Mouse (Mus musculus) thymus, adult 2 months (tissue): Measurements from ENCODE around the gene Kif16b. TPM values are rescaled to one million over a fixed set of nuclear protein-coding genes. Genes with fewer than 3 reads are reported as not detected.

Experiments used
- DNase-seq: peaks from one replicate; pipeline ENCODE4 v3.0.0; 2021
- H3K27ac ChIP-seq: fragments of 200-500 bp; 2 replicates; pipeline ENCODE4 v1.5.1; 2012; ENCODE audit warnings: low read length, control low read depth; ENCODE audit not compliant: control insufficient read depth, insufficient read depth
- H3K27me3 ChIP-seq: fragments of 200-500 bp; 2 replicates; pipeline ENCODE4 v1.6.1; 2012; ENCODE audit warnings: mild to moderate bottlenecking, low read length, moderate library complexity, mixed read lengths; ENCODE audit not compliant: control insufficient read depth, insufficient read depth
- H3K36me3 ChIP-seq: fragments of 200-500 bp; 2 replicates; pipeline ENCODE4 v1.6.1; 2012; ENCODE audit warnings: mild to moderate bottlenecking, low read length, moderate library complexity; ENCODE audit not compliant: control insufficient read depth, insufficient read depth
- H3K4me1 ChIP-seq: fragments of 200-500 bp; replicated peaks from 2 replicates; pipeline ENCODE4 v1.6.1; 2012; ENCODE audit warnings: low read length; ENCODE audit not compliant: control insufficient read depth, insufficient read depth
- H3K4me3 ChIP-seq: fragments of 200-500 bp; 2 replicates; pipeline ENCODE4 v1.5.1; 2012; ENCODE audit warnings: mild to moderate bottlenecking, low read length, control low read depth, moderate library complexity; ENCODE audit not compliant: control insufficient read depth, insufficient read depth
- CTCF ChIP-seq: fragments of 200-500 bp; IDR thresholded peaks from 2 replicates; pipeline ENCODE4 v1.5.1; 2012; ENCODE audit warnings: mild to moderate bottlenecking, control low read depth, low read length, moderate library complexity, borderline replicate concordance; ENCODE audit not compliant: control insufficient read depth, poor library complexity, insufficient read depth; ENCODE audit errors: extremely low read depth
- POLR2A ChIP-seq: fragments of 200-500 bp; IDR thresholded peaks from 2 replicates; pipeline ENCODE4 v1.6.1; 2012; ENCODE audit warnings: mild to moderate bottlenecking, low read length, control low read depth, moderate library complexity; ENCODE audit not compliant: control insufficient read depth, poor library complexity, insufficient read depth; ENCODE audit errors: extremely low read depth
- WGBS: fragments of 180-500 bp; shearing (Covaris S2); methylation state at CpG from one replicate; pipeline ENCODE4 v1.1.7; 2018; 5-methylcytosine and 5-hydroxymethylcytosine counted together
- polyA plus RNA-seq: library from polyadenylated mRNA; depleted of rRNA; stranded (reverse); fragments of >200 nt; gene quantifications from 2 replicates; pipeline ENCODE4 v1.2.3, GENCODE M21; 2012

The Kif16b gene
- polyA plus RNA-seq, 1 experiment, result 9.5 TPM

- Histone ChIP-seq H3K27ac (no peak overlapping the region), H3K27me3 (no peaks in the 10 kb centered on the region), H3K4me1 (no peaks in the 10 kb centered on the region), H3K36me3 (no peaks in the 10 kb centered on the region), H3K4me3 (no peak overlapping the region)
- no peak for DNase-seq
- no peak for TF ChIP-seq POLR2A
- WGBS, result 95% methylated on average over 4 of the region's 4 CpGs
Measured at GRCm38 (mm10) chr2:142884456-142884855, 16.9 kb downstream of the Kif16b start.

- TF ChIP-seq POLR2A (no peak), CTCF (no peak)
- no peak for DNase-seq
- Histone ChIP-seq H3K4me1 (no peaks in the 10 kb centered on the region), H3K27ac (no peak overlapping the region), H3K36me3 (no peaks in the 10 kb centered on the region), H3K4me3 (no peak overlapping the region), H3K27me3 (no peaks in the 10 kb centered on the region)
- 98% methylated on average over 7 of the region's 7 CpGs for WGBS
Measured at GRCm38 (mm10) chr2:142883625-142883994, 17.7 kb downstream of the Kif16b start.

- TF ChIP-seq POLR2A (no peak), CTCF (no peak)
- Histone ChIP-seq H3K27ac (no peak overlapping the region), H3K4me1 (no peaks in the 10 kb centered on the region), H3K36me3 (no peaks in the 10 kb centered on the region), H3K27me3 (no peaks in the 10 kb centered on the region), H3K4me3 (no peak overlapping the region)
- no peak for DNase-seq
- WGBS, result 88% methylated on average over 7 of the region's 7 CpGs
Measured at GRCm38 (mm10) chr2:142882871-142883624, 18.3 kb downstream of the Kif16b start.

GRCm38 (mm10) chr2:142882466-142882865 is 18.9 kb downstream of the Kif16b start:
- no peak overlapping the region for H3K27ac ChIP-seq
- H3K27me3 ChIP-seq, result no peaks in the 10 kb centered on the region
- no peaks in the 10 kb centered on the region for H3K4me1 ChIP-seq
- TF ChIP-seq CTCF (no peak), POLR2A (no peak)
- 95% methylated on average over 2 of the region's 2 CpGs for WGBS
- H3K4me3 ChIP-seq, result no peak overlapping the region
- H3K36me3 ChIP-seq, result no peaks in the 10 kb centered on the region
- DNase-seq, result no peak

GRCm38 (mm10) chr2:142881177-142881576 is 20.2 kb downstream of the Kif16b start:
- Histone ChIP-seq H3K4me1 (no peaks in the 10 kb centered on the region), H3K4me3 (no peak overlapping the region), H3K36me3 (no peaks in the 10 kb centered on the region), H3K27ac (no peak overlapping the region), H3K27me3 (no peaks in the 10 kb centered on the region)
- DNase-seq, result no peak
- no peak for TF ChIP-seq CTCF
- no peak for TF ChIP-seq POLR2A
- 76% methylated on average over 4 of the region's 4 CpGs for WGBS

GRCm38 (mm10) chr2:142879257-142879818 is 22.0 kb downstream of the Kif16b start:
- no peaks in the 10 kb centered on the region for H3K36me3 ChIP-seq
- no peak overlapping the region for H3K27ac ChIP-seq
- 93% methylated on average over 8 of the region's 8 CpGs for WGBS
- no peak for DNase-seq
- TF ChIP-seq POLR2A (no peak), CTCF (no peak)
- H3K27me3 ChIP-seq, result no peaks in the 10 kb centered on the region
- H3K4me1 ChIP-seq, result no peaks in the 10 kb centered on the region
- H3K4me3 ChIP-seq, result no peak overlapping the region

GRCm38 (mm10) chr2:142876636-142877035 is 24.7 kb downstream of the Kif16b start:
- no peaks in the 10 kb centered on the region for H3K4me1 ChIP-seq
- no peak overlapping the region for H3K27ac ChIP-seq
- WGBS, result 92% methylated on average over 2 of the region's 2 CpGs
- TF ChIP-seq POLR2A, result no peak
- TF ChIP-seq CTCF, result no peak
- no peak for DNase-seq
- H3K27me3 ChIP-seq, result no peaks in the 10 kb centered on the region
- H3K4me3 ChIP-seq, result no peak overlapping the region
- no peaks in the 10 kb centered on the region for H3K36me3 ChIP-seq
